Mouse (Mus musculus) forebrain, embryonic 12.5 days (tissue): Measurements from ENCODE around the gene Ndel1. TPM values are rescaled to one million over a fixed set of nuclear protein-coding genes. Genes with fewer than 3 reads are reported as not detected.

Source experiments
- ATAC-seq: fragments of 200-750 bp; cut with Nextera tagmentation; 2 replicates; pipeline ENCODE4 v1.8.0; 2017; ENCODE audit warnings: moderate TSS enrichment; ENCODE audit not compliant: low FRiP score
- H3K27ac ChIP-seq: fragments of 300-500 bp; sonication (generic); 2 replicates; pipeline ENCODE4 v1.5.1; 2016; ENCODE audit warnings: mild to moderate bottlenecking
- H3K27me3 ChIP-seq: fragments of 300-500 bp; sonication (generic); 2 replicates; pipeline ENCODE4 v1.6.1; 2016; ENCODE audit warnings: mild to moderate bottlenecking
- H3K36me3 ChIP-seq: fragments of 300-500 bp; sonication (generic); replicated peaks from 2 replicates; pipeline ENCODE4 v1.6.1; 2016; ENCODE audit warnings: mild to moderate bottlenecking
- H3K4me1 ChIP-seq: fragments of 300-500 bp; sonication (generic); 2 replicates; pipeline ENCODE4 v1.6.1; 2016
- H3K4me2 ChIP-seq: fragments of 300-500 bp; sonication (generic); 2 replicates; pipeline ENCODE4 v1.6.1; 2016; ENCODE audit warnings: mild to moderate bottlenecking, moderate library complexity
- H3K4me3 ChIP-seq: fragments of 300-500 bp; sonication (generic); replicated peaks from 2 replicates; pipeline ENCODE4 v1.5.1; 2016; ENCODE audit warnings: mild to moderate bottlenecking
- H3K9ac ChIP-seq: fragments of 300-500 bp; sonication (generic); 2 replicates; pipeline ENCODE4 v1.6.1; 2016; ENCODE audit warnings: mild to moderate bottlenecking
- H3K9me3 ChIP-seq: fragments of 300-500 bp; sonication (generic); 2 replicates; pipeline ENCODE4 v1.6.1; 2016
- WGBS: fragments of 180-500 bp; shearing (Covaris S2); methylation state at CpG from one replicate; pipeline ENCODE4 v1.1.7; 2016; 5-methylcytosine and 5-hydroxymethylcytosine counted together
- polyA plus RNA-seq: library from polyadenylated mRNA; unstranded; fragments of >200 nt; fragmentation: Nextera tagmentation; extraction: Ambion mirVana; gene quantifications from 2 replicates; pipeline ENCODE4 v1.2.1, GENCODE M21; 2016

The Ndel1 gene
- polyA plus RNA-seq, 1 experiment from 2014 or later, result 61.3 TPM

DNA sequence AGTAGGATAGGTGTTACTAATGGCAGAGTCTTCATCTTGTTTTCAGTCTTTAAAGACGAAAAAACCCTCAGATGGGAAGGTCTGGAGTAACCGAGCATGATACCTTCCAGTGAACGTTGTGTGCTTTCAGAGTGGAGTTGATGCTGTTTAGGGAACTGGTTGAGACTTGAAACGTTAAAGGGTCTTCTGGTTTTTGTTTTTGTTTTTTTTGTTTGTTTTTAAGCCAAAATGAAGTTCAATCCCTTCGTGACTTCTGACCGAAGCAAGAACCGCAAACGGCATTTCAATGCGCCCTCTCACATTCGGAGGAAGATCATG is 30.3 kb upstream of the Ndel1 start:
- no peak for ATAC-seq
- Histone ChIP-seq H3K4me3 (peak overlapping the region; percentile 87), H3K4me1 (peaks cover 11% of the 10 kb centered on the region), H3K4me2 (peak overlapping the region; percentile 70), H3K9ac (peak overlapping the region; percentile 98), H3K36me3 (peaks cover 42% of the 10 kb centered on the region), H3K27me3 (peaks cover 6% of the 10 kb centered on the region; the same call in 1 of the 2 replicates), H3K9me3 (no peaks in the 10 kb centered on the region), H3K27ac (peak overlapping the region; percentile 95)
- 2% methylated on average over 10 of the region's 10 CpGs for WGBS

DNA sequence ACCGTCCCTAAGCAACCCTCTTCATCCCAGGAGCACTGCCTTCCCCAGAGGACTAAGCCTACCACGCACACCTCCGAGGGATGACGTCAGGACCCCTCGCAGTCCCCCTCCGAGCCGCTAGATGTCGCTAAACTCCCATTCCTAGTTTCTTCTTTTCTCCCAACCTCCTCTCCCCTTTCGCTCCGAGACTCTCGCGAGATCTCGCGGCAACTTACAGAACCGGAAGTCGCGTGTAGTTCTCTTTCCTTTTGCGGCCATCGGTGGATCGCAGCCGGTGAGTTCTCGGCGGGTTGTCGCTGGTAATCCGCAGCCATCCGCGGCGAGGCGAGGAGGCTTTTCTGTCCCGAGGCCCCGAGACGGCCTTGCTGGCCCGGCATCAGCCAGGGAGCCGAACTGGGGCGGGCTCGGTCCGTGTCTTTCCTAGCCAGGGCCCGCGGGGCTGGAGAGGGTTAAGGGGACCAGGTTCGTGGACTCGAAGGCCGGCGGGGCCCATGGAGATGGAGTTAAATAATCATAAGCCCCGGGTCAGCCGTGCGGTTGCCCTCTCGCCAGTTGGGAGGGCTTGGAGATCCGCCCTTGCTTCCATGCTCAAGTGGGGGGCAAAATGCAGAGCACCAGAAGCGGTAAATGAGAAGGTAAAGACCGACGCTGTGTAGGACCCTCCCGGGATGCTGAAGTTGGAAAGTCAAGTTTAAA is 29.8 kb upstream of the Ndel1 start, which contains the start of gene Rpl26:
TSS of gene Rpl26 (plus strand) at position 233 of the 696 bp plus-strand sequence.
- peak within 1 kb of the TSS; percentile 95 for H3K27ac ChIP-seq
- H3K9me3 ChIP-seq, result no peaks in the 10 kb centered on the region
- H3K36me3 ChIP-seq, result peaks cover 37% of the 10 kb centered on the region
- WGBS, result under 1% methylated on average over 52 of the region's 52 CpGs
- H3K4me2 ChIP-seq, result peak within 1 kb of the TSS; percentile 70
- peak; percentile 93 for ATAC-seq
- H3K4me3 ChIP-seq, result peak within 1 kb of the TSS; percentile 87
- peaks cover 6% of the 10 kb centered on the region; the same call in 1 of the 2 replicates for H3K27me3 ChIP-seq
- peaks cover 11% of the 10 kb centered on the region for H3K4me1 ChIP-seq
- H3K9ac ChIP-seq, result peak within 1 kb of the TSS; percentile 98

DNA sequence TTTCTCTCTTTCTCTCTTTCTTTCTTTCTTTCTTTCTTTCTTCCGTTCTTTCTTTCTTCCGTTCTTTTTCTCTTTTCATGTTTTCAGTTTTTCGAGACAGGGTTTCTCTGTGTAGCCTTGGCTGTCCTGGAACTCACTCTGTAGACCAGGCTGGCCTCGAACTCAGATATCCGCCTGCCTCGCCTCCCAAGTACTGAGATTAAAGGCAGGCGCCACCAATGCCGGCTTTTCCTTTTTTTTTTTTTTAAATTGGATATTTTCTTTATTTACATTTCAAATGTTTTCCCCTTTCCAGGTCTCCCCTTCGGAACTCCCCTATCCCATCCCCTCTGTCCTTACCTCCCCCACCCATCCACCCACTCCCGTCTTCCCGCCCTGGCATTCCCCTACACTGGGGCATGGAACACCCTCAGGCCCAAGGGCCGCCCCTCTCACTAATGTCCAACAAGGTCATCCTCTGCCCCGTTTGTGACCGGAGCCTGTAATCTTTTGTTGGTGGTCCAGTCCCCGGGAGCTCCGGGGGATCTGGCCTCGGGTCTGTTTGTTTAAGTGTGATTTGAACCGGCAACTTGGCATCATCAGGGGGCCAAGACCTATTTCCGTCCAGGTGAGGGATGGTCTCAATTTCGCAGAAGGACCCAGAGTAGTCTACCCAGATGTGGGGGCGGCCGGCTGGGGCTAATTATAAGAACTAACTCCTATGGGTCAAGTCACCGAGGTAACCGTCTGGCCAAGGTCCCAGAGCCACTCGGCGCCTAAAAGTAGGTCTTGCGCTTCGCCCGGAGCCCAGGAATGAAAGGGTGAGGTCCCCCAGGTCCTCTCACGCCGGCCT is 29.1 kb upstream of the Ndel1 start:
- Histone ChIP-seq H3K27ac (no peak overlapping the region), H3K9me3 (no peaks in the 10 kb centered on the region), H3K36me3 (peaks cover 29% of the 10 kb centered on the region), H3K27me3 (peaks cover 6% of the 10 kb centered on the region; the same call in 1 of the 2 replicates), H3K4me3 (peak overlapping the region; percentile 87), H3K4me1 (peaks cover 11% of the 10 kb centered on the region), H3K9ac (peak overlapping the region; percentile 98), H3K4me2 (peak overlapping the region; percentile 56)
- WGBS, result 27% methylated on average over 31 of the region's 31 CpGs
- peak; percentile 44 for ATAC-seq

DNA sequence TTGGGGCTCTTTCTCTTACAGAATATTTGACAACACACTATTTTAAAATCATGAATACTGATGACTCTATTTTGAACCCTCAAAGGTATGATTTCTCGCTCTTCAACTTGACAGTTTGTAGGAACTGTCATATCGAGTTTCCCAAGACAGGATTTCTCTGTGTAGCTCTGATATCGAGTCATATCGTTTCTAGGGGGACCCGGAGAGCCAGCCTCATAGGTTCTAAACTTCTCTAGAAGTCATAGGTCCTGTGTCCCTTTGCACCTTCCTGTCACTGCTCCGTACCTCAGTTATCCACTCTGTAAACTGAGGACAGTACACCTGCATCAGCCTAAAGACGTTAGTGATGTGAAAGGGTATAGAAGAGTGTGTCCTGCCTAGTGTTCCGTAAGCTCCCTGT is 28.2 kb upstream of the Ndel1 start:
- Histone ChIP-seq H3K9ac (no peak overlapping the region), H3K4me1 (peaks cover 11% of the 10 kb centered on the region), H3K27me3 (peaks cover 6% of the 10 kb centered on the region; the same call in 1 of the 2 replicates), H3K27ac (no peak overlapping the region), H3K9me3 (no peaks in the 10 kb centered on the region), H3K4me3 (no peak overlapping the region), H3K4me2 (no peak overlapping the region), H3K36me3 (peaks cover 21% of the 10 kb centered on the region)
- ATAC-seq, result no peak
- WGBS, result 89% methylated on average over 8 of the region's 8 CpGs

DNA sequence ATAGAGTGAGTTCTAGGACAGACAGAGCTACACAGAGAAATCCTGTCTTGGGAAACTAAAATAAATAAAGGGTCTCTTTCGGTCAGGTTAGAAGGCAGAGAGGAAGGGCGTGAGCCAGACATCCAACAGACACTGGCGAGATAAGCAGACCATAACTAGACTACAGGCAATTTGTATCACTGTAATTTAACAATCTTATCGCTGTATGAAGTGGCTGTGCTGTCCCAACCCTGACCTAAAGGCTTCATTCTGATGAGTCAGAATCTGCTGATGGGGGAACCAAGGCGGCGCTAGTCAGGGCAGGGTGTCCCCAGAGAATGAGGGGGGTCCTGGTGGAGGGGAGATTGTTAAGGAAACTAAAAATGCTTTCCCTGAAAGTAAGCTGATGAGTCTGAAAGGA is 27.1 kb upstream of the Ndel1 start:
- Histone ChIP-seq H3K4me3 (no peak overlapping the region), H3K27ac (no peak overlapping the region), H3K9me3 (no peaks in the 10 kb centered on the region), H3K4me1 (peaks cover 11% of the 10 kb centered on the region), H3K36me3 (peaks cover 11% of the 10 kb centered on the region), H3K9ac (no peak overlapping the region), H3K4me2 (no peak overlapping the region), H3K27me3 (peaks cover 6% of the 10 kb centered on the region; the same call in 1 of the 2 replicates)
- whole genome bisulfite sequencing, result 88% methylated on average over 6 of the region's 6 CpGs
- no peak for ATAC-seq

DNA sequence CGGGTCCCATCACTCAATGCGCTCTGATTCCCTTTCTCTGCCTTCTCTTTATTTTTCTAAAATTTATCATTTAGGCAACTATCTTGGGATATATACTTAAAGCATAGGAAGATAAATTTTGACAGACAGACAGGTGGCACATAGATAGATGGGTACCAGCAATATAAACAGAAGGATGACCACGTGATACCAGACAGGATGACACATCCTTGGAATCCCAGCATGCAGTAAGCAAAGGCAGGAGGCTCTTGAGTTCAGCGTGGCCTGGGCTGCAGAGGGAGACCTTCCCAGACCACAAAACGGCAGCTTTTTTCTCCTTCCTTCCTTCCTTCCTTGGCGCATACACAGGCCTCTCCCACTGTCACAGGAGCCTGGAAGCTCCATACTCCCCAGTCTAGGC is 26.2 kb upstream of the Ndel1 start:
- ATAC-seq, result no peak
- H3K9me3 ChIP-seq, result no peaks in the 10 kb centered on the region
- no peak overlapping the region for H3K9ac ChIP-seq
- peaks cover 6% of the 10 kb centered on the region; the same call in 1 of the 2 replicates for H3K27me3 ChIP-seq
- H3K4me1 ChIP-seq, result peaks cover 9% of the 10 kb centered on the region
- no peak overlapping the region for H3K27ac ChIP-seq
- H3K36me3 ChIP-seq, result peaks cover 1% of the 10 kb centered on the region
- no peak overlapping the region for H3K4me2 ChIP-seq
- no peak overlapping the region for H3K4me3 ChIP-seq
- 75% methylated on average over 6 of the region's 6 CpGs for WGBS

DNA sequence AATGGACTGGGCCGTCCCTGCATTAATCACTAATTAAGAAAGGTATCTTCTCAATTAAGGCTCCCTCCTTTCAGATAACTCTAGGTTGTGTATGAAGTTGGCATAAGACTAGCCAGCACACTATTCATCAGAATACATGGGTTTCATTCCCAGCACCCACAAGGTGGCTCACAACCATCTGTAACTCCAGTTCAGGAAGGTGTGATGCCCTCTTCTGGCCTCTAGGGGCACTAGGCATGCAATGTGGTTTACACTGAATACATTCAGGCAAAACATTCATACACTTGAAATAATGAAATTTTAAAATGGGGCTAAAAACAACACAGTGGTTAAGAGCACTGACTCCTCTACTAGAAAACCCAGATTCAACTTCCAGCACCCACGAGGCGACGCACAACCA is 25.5 kb upstream of the Ndel1 start:
- Histone ChIP-seq H3K9ac (no peak overlapping the region), H3K9me3 (no peaks in the 10 kb centered on the region), H3K27ac (no peak overlapping the region), H3K4me1 (peaks cover 4% of the 10 kb centered on the region; the same call in 1 of the 2 replicates), H3K4me3 (no peak overlapping the region), H3K4me2 (no peak overlapping the region), H3K27me3 (peaks cover 6% of the 10 kb centered on the region; the same call in 1 of the 2 replicates), H3K36me3 (no peaks in the 10 kb centered on the region)
- ATAC-seq, result no peak
- 51% methylated on average over 4 of the region's 4 CpGs for WGBS

DNA sequence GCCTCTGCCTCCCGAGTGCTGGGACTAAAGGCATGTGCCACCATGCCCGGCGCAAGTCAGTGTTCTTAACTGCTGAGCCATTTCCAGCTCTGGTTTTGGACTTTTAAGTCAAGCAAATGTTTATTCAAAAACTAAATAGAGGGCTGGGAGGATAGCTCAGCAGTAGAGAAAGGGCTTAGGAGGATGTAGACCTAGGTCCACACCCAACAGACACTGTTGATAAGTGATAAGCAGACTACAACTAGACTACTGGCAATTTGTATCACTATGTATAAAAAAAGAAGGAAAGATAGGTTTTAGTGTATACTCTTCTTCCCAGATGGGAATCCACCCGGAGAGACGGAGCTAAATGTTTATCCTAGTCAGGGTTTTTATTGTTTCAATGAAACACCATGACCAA is 24.6 kb upstream of the Ndel1 start:
- 92% methylated on average over 5 of the region's 5 CpGs for WGBS
- Histone ChIP-seq H3K27me3 (peaks cover 6% of the 10 kb centered on the region; the same call in 1 of the 2 replicates), H3K36me3 (no peaks in the 10 kb centered on the region), H3K9ac (no peak overlapping the region), H3K9me3 (no peaks in the 10 kb centered on the region), H3K4me1 (peaks cover 4% of the 10 kb centered on the region; the same call in 1 of the 2 replicates), H3K4me3 (no peak overlapping the region), H3K27ac (no peak overlapping the region), H3K4me2 (no peak overlapping the region)
- ATAC-seq, result no peak

DNA sequence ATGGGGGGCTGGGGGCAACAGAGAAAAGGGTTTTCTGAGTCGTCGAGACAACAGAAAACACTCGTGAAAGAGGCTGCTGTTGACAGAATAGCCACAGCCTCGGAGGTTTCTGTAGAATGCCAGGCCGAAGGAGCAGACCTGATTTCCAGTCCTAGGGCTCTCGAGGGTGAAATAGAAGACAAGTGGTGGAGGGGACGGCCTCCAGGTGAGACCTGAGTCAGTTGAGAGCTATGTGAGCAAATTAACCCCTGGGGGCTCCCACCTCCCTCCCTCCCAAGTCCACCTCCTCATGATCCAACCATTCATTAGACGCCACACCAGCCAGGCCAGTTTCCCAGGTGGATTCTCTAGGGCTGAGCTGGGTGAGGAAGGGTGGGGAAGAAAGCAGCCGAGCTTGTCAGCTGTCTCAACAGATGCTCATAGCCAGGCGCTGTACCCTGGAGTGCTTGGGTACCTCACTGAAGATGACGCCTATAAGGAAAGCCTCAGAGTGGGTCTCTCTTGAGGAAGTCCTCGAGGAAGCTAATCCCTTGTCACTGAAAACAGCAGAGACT is 22.3 kb upstream of the Ndel1 start:
- Histone ChIP-seq H3K36me3 (no peaks in the 10 kb centered on the region), H3K4me1 (no peaks in the 10 kb centered on the region), H3K4me3 (no peak overlapping the region), H3K4me2 (no peak overlapping the region), H3K9me3 (no peaks in the 10 kb centered on the region), H3K9ac (no peak overlapping the region), H3K27ac (no peak overlapping the region), H3K27me3 (no peaks in the 10 kb centered on the region)
- ATAC-seq, result no peak
- WGBS, result 75% methylated on average over 12 of the region's 12 CpGs

DNA sequence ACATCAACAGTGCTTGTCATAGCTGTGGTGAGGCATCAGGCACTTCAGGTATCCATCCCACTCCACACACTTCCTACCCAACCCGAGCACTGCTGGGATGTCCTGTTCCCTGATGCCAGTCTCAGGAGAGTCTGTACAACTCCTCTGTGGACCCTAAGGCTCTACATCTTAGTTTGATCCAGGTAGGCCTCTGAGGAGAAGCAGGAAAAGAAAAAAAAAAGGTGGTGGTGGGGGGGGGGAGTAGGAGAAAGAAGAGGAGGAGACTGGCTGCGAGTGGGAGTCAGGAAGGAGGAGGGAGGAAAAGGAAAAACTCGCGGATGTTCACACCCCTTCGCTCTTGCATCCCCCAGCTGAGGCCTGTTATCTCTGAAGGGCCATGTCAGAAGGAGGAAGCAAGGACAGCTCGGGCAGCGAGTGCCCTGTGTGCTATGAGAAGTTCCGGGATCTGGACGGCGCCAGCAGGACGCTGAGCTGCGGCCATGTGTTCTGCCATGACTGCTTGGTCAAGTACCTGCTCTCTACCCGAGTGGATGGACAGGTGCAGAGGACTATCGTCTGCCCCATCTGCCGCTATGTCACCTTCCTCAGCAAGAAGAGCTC is 20.7 kb upstream of the Ndel1 start:
- no peaks in the 10 kb centered on the region for H3K9me3 ChIP-seq
- no peak overlapping the region for H3K4me3 ChIP-seq
- H3K27ac ChIP-seq, result no peak overlapping the region
- H3K4me2 ChIP-seq, result no peak overlapping the region
- ATAC-seq, result no peak
- H3K27me3 ChIP-seq, result no peaks in the 10 kb centered on the region; the same call in 1 of the 2 replicates
- no peaks in the 10 kb centered on the region for H3K36me3 ChIP-seq
- no peak overlapping the region for H3K9ac ChIP-seq
- no peaks in the 10 kb centered on the region for H3K4me1 ChIP-seq
- 88% methylated on average over 15 of the region's 15 CpGs for WGBS

DNA sequence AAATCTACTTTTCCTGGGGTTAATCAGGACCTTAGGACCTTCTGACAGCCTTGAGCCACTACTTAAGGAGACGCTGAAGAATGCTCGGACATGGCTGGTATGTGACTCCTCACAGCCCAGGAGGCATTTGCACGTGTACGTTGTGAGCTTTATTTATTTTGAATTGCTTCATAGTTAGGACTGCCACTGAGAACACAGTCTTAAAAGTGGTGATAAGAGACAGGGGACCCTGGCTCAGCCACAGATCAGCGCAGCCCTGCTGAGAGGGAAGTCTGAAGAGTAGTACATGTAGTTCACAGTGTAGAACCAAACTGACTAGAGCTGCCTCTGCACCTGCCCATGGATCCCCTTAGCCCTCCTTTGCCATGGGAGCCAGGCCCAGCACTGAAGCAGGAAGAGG is 20.2 kb upstream of the Ndel1 start:
- 81% methylated on average over 5 of the region's 5 CpGs for WGBS

DNA sequence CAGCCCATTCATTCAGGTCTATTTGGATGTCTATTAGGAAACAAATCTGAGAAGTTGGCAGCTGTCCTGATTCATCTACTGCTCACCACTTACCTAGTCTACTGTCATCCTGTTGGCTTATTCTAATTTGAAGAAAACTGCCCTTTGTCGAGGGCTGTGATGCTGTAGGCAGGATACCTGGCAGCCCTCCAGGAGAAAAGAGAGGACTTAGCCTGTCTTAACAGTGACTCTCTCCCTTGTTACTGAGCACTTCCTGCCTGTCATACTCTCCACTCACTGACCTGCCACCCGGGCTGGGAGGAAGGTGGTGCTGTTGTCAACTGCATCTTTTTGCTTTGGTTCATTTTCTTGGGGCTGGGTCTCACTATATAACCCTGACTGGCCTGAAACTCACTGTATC is 19.0 kb upstream of the Ndel1 start:
- Histone ChIP-seq H3K9ac (no peak overlapping the region), H3K27me3 (no peaks in the 10 kb centered on the region; the same call in 1 of the 2 replicates), H3K4me2 (no peak overlapping the region), H3K27ac (no peak overlapping the region), H3K36me3 (no peaks in the 10 kb centered on the region), H3K4me3 (no peak overlapping the region), H3K4me1 (no peaks in the 10 kb centered on the region), H3K9me3 (no peaks in the 10 kb centered on the region)
- ATAC-seq, result no peak
- 48% methylated on average over 2 of the region's 2 CpGs for WGBS

More for the DNA sequence above, 20.2 kb upstream of the Ndel1 start:
- no peak overlapping the region for H3K4me3 ChIP-seq
- no peak overlapping the region for H3K4me2 ChIP-seq
- no peaks in the 10 kb centered on the region for H3K4me1 ChIP-seq
- no peak overlapping the region for H3K9ac ChIP-seq
- no peaks in the 10 kb centered on the region; the same call in 1 of the 2 replicates for H3K27me3 ChIP-seq
- H3K9me3 ChIP-seq, result no peaks in the 10 kb centered on the region
- no peaks in the 10 kb centered on the region for H3K36me3 ChIP-seq
- H3K27ac ChIP-seq, result no peak overlapping the region
- no peak for ATAC-seq
